Mouse (Mus musculus) liver, adult 2 months (tissue): ENCODE data around the gene Rbm14.

Source experiments
- CTCF ChIP-seq: fragments of 200-500 bp; IDR thresholded peaks from 2 replicates; pipeline ENCODE4 v1.5.1; 2011; ENCODE audit warnings: low read depth, low read length, control low read depth
- POLR2A ChIP-seq: fragments of 200-500 bp; IDR thresholded peaks from 2 replicates; pipeline ENCODE4 v1.6.1; 2011; ENCODE audit warnings: low read length, control low read depth; ENCODE audit not compliant: insufficient read depth; ENCODE audit errors: extremely low read depth

DNA sequence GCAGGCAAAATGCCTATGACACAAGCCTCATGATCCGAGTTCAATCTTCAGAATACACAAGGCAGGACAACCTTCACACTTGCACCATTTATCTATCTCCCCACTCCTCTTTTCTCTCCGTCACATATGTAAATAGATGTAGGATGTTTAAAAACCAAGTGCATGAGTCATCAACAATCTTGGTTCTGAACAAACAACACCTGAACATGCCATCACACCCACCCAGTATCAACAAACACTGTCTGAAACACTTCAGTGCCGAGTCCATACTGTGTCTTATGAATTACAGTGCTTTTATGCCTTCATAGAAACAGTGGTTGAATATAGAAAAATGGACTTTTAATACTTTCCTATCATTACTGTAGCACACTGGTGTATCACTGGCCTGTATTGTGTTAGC lies 38.6 kb downstream of the Rbm14 start:
- TF ChIP-seq POLR2A: no peak
- no peak for TF ChIP-seq CTCF
